Mouse (Mus musculus): Measurements from ENCODE around the gene Atl1. TPM values are rescaled to one million over a fixed set of nuclear protein-coding genes. Genes with fewer than 3 reads are reported as not detected.

Atl1 gene
- polyA plus RNA-seq, 1 experiment from 2014 or later: 3.3 TPM

DNA sequence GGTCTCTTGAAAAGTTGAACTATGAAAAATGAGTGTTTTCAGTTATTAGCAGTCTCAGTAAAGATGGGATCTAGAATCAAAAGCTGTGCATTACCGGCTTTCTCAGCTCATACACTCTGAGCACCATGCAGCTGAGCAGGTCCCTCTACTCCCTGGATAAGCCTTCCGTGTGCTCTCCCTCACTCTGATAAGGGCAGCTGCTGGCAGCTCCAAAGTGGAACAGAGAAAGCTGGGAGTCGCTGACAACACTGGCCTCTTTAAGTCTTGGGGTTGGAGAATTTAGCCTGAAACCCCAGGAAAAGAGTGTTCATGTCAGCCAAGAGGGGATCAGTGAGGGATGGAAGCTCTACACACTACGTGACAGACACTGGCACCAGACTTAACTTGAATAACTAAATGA is 33.6 kb upstream of the Atl1 start:
- Histone ChIP-seq H3K9me3 (no peaks in the 10 kb centered on the region), H3K27me3 (no peaks in the 10 kb centered on the region), H3K36me3 (peaks cover 10% of the 10 kb centered on the region), H3K4me2 (no peak overlapping the region), H3K4me1 (no peaks in the 10 kb centered on the region), H3K4me3 (no peak overlapping the region), H3K27ac (no peak overlapping the region), H3K9ac (no peak overlapping the region)
- WGBS: 69% methylated on average over 4 of the region's 4 CpGs
- no peak for ATAC-seq (ENCODE audit: borderline replicate concordance, extremely low read depth, low FRiP score, low TSS enrichment)

GRCm38 (mm10) chr12:69863505-69863904 is 28.9 kb upstream of the Atl1 start:
- Histone ChIP-seq H3K27ac (no peak overlapping the region), H3K9me3 (no peaks in the 10 kb centered on the region), H3K4me1 (peaks cover 13% of the 10 kb centered on the region), H3K9ac (no peak overlapping the region), H3K36me3 (0 out of 2 replicates have a peak, but pooled peaks cover 2% of the 10 kb centered on the region), H3K4me2 (no peak overlapping the region), H3K27me3 (no peaks in the 10 kb centered on the region), H3K4me3 (no peak overlapping the region)
- no peak for ATAC-seq (ENCODE audit: borderline replicate concordance, extremely low read depth, low FRiP score, low TSS enrichment)
- WGBS: 73% methylated on average over 5 of the region's 5 CpGs

- H3K36me3 ChIP-seq: 0 out of 2 replicates have a peak, but pooled peaks cover 2% of the 10 kb centered on the region
- no peak overlapping the region for H3K4me3 ChIP-seq
- no peak overlapping the region for H3K9ac ChIP-seq
- H3K4me2 ChIP-seq: no peak overlapping the region
- no peak overlapping the region for H3K27ac ChIP-seq
- H3K27me3 ChIP-seq: no peaks in the 10 kb centered on the region
- peaks cover 13% of the 10 kb centered on the region for H3K4me1 ChIP-seq
- ATAC-seq (ENCODE audit: borderline replicate concordance, extremely low read depth, low FRiP score, low TSS enrichment): no peak
- WGBS: 53% methylated on average over 4 of the region's 4 CpGs
- no peaks in the 10 kb centered on the region for H3K9me3 ChIP-seq
Measured at GRCm38 (mm10) chr12:69864164-69864692, 28.2 kb upstream of the Atl1 start.

DNA sequence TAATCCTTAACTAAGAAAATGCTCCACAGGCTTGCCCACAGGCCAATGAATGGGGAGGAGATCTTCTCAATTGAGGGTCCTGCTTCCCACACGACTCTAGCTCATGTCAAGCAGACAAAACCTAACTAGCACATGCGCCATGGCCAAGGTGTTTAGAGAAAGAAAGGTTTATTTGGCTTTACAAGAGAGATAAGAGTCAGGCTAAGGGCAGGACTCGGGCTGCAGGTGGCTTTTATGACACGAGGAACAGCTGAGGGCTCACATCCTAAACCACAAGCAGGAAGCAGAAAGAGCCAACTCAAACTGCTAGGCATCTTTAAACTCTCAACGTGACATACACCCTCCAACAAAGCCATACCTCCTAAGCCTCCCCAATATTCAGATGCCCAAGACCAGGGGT is 25.1 kb upstream of the Atl1 start:
- no peak for ATAC-seq (ENCODE audit: borderline replicate concordance, extremely low read depth, low FRiP score, low TSS enrichment)
- Histone ChIP-seq H3K4me2 (no peak overlapping the region), H3K4me1 (peaks cover 13% of the 10 kb centered on the region), H3K27ac (no peak overlapping the region; the same call in 1 of the 2 replicates), H3K36me3 (peaks cover 13% of the 10 kb centered on the region), H3K9ac (no peak overlapping the region), H3K27me3 (no peaks in the 10 kb centered on the region), H3K4me3 (no peak overlapping the region), H3K9me3 (no peaks in the 10 kb centered on the region)
- 54% methylated on average over 5 of the region's 5 CpGs for WGBS

DNA sequence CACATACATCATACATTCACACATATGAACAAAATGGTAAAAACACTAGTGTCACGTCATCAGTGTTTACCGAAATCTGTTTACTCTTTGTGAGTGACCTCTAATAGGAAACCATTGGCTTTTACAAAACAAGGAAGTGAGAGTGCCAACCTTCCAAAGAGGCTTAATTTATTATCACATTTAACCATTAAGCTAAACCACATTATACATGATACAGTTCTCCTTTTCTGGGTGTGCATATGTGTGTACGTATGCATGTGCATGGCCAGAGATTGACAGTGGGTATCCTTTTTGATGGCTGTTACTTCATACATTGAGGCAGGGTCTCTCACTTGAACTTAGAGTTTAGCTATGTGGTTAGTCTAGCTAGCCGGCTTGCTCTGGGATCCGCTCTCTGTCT is 20.8 kb upstream of the Atl1 start:
- no peaks in the 10 kb centered on the region for H3K9me3 ChIP-seq
- peaks cover 10% of the 10 kb centered on the region for H3K4me1 ChIP-seq

GRCm38 (mm10) chr12:69877842-69878363 is 14.5 kb upstream of the Atl1 start:
- no peak overlapping the region for H3K4me2 ChIP-seq
- peaks cover 32% of the 10 kb centered on the region for H3K4me1 ChIP-seq
- H3K9me3 ChIP-seq: no peaks in the 10 kb centered on the region
- peaks cover 4% of the 10 kb centered on the region; the same call in 1 of the 2 replicates for H3K36me3 ChIP-seq
- no peaks in the 10 kb centered on the region for H3K27me3 ChIP-seq
- no peak overlapping the region for H3K4me3 ChIP-seq
- 87% methylated on average over 9 of the region's 9 CpGs for WGBS
- H3K27ac ChIP-seq: no peak overlapping the region
- no peak for ATAC-seq (ENCODE audit: borderline replicate concordance, extremely low read depth, low FRiP score, low TSS enrichment)
- H3K9ac ChIP-seq: no peak overlapping the region

More for the DNA sequence above, 20.8 kb upstream of the Atl1 start:
- no peak for ATAC-seq (ENCODE audit: borderline replicate concordance, extremely low read depth, low FRiP score, low TSS enrichment)
- H3K4me3 ChIP-seq: no peak overlapping the region
- no peak overlapping the region for H3K9ac ChIP-seq
- no peaks in the 10 kb centered on the region for H3K27me3 ChIP-seq
- 90% methylated on average over 5 of the region's 5 CpGs for WGBS
- H3K27ac ChIP-seq: no peak overlapping the region
- H3K36me3 ChIP-seq: peaks cover 14% of the 10 kb centered on the region
- no peak overlapping the region for H3K4me2 ChIP-seq

- Histone ChIP-seq H3K9me3 (no peaks in the 10 kb centered on the region), H3K4me2 (peak overlapping the region; percentile 34), H3K27ac (peak overlapping the region; percentile 81), H3K4me3 (no peak overlapping the region), H3K9ac (no peak overlapping the region), H3K27me3 (no peaks in the 10 kb centered on the region), H3K36me3 (no peaks in the 10 kb centered on the region), H3K4me1 (peaks cover 32% of the 10 kb centered on the region)
- WGBS: 18% methylated on average over 4 of the region's 4 CpGs
- ATAC-seq (ENCODE audit: borderline replicate concordance, extremely low read depth, low FRiP score, low TSS enrichment): peak; percentile 69; the same call in 1 of the 2 replicates
Measured at GRCm38 (mm10) chr12:69879172-69879665, 13.2 kb upstream of the Atl1 start.

DNA sequence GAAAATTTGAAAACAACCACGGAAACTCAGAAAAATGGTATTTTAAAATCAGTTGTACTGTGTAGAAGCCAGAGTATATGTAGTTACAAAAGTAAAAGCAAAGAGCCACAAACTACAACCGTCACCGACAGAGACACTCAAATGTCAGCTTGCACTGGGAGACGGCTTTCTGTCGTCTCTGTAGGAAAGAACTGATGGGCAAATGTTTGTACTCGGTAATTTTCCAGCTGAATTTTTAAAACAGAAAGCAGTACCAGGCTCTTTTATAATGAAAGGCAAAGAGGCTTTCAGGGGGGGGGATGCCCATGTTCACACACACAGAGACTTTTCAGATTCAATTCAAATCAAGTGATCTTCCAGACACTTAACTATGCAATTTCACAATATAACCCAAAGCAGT is 12.7 kb upstream of the Atl1 start:
- no peak overlapping the region for H3K4me3 ChIP-seq
- H3K9ac ChIP-seq: no peak overlapping the region
- H3K27ac ChIP-seq: peak overlapping the region; percentile 81

DNA sequence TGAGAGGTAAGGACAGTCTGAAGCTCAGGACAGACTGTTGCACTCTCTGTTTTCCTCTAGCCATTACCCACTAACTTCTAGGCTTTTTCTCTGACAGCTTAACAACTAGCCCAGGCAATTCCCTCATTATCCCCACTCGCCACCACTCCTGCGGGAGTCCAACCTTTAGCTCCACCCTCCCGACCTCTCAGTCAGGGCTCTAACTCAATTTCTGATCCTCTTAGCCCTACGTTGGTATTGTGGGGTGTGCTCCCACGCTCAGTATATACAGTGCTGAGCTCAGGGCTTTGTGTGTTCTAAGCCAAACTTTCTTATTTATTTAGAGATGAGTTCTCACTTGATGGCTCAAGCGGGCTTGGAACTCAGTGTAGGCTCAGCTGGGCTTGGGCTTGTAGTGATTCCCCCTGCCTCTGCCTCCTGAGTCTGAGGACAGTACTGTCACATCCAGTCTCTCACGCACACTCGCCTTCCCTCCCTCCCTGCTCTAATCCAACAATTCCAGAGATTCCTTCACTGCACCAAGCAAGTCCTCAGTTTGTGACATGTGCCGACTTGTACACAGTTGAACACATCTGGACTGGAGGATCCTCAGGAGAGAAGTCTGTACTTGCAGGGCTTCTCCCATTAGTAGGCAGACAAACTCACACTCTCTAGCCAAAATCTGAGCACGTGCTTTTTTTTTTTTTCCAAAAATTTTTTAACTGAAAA is 11.1 kb upstream of the Atl1 start:
- Histone ChIP-seq H3K4me2 (no peak overlapping the region), H3K27ac (no peak overlapping the region), H3K9ac (no peak overlapping the region), H3K4me1 (peaks cover 32% of the 10 kb centered on the region), H3K9me3 (no peaks in the 10 kb centered on the region), H3K27me3 (no peaks in the 10 kb centered on the region), H3K36me3 (no peaks in the 10 kb centered on the region), H3K4me3 (no peak overlapping the region)
- 50% methylated on average over 10 of the region's 10 CpGs for WGBS
- ATAC-seq (ENCODE audit: borderline replicate concordance, extremely low read depth, low FRiP score, low TSS enrichment): 0 out of 2 replicates have a peak, but pooled peaks have one; percentile 23

More for the DNA sequence above, 12.7 kb upstream of the Atl1 start:
- H3K36me3 ChIP-seq: no peaks in the 10 kb centered on the region
- H3K27me3 ChIP-seq: no peaks in the 10 kb centered on the region
- ATAC-seq (ENCODE audit: borderline replicate concordance, extremely low read depth, low FRiP score, low TSS enrichment): no peak
- 17% methylated on average over 6 of the region's 6 CpGs for WGBS
- no peaks in the 10 kb centered on the region for H3K9me3 ChIP-seq
- peaks cover 32% of the 10 kb centered on the region for H3K4me1 ChIP-seq
- peak overlapping the region; percentile 34 for H3K4me2 ChIP-seq

- no peak for ATAC-seq (ENCODE audit: borderline replicate concordance, extremely low read depth, low FRiP score, low TSS enrichment)
- whole genome bisulfite sequencing: 95% methylated on average over 5 of the region's 5 CpGs
- Histone ChIP-seq H3K36me3 (no peaks in the 10 kb centered on the region), H3K27me3 (no peaks in the 10 kb centered on the region), H3K4me3 (no peak overlapping the region), H3K9ac (no peak overlapping the region), H3K4me2 (no peak overlapping the region), H3K4me1 (peaks cover 36% of the 10 kb centered on the region), H3K9me3 (no peaks in the 10 kb centered on the region), H3K27ac (no peak overlapping the region)
Measured at GRCm38 (mm10) chr12:69884053-69884452, 8.4 kb upstream of the Atl1 start.

GRCm38 (mm10) chr12:69885170-69885923 is 7.1 kb upstream of the Atl1 start:
- H3K9me3 ChIP-seq: no peaks in the 10 kb centered on the region
- no peak overlapping the region for H3K4me3 ChIP-seq
- no peaks in the 10 kb centered on the region for H3K27me3 ChIP-seq
- ATAC-seq (ENCODE audit: borderline replicate concordance, extremely low read depth, low FRiP score, low TSS enrichment): no peak
- H3K36me3 ChIP-seq: no peaks in the 10 kb centered on the region
- peaks cover 35% of the 10 kb centered on the region for H3K4me1 ChIP-seq
- H3K4me2 ChIP-seq: no peak overlapping the region
- WGBS: 83% methylated on average over 5 of the region's 5 CpGs
- no peak overlapping the region for H3K27ac ChIP-seq
- no peak overlapping the region for H3K9ac ChIP-seq

Measured in lung, embryonic 15.5 days (tissue).